Mouse (Mus musculus) MEL (cell line): ENCODE results near the gene Tmem214. TPM values are rescaled to one million over a fixed set of nuclear protein-coding genes. Genes with fewer than 3 reads are reported as not detected.

Source experiments
- DNase-seq: peaks from one replicate; pipeline ENCODE4 v3.0.0; 2011; ENCODE audit warnings: low read depth, low spot score
- H3K27ac ChIP-seq: 2 replicates; pipeline ENCODE4 v1.5.1; 2012; ENCODE audit warnings: low read depth, mild to moderate bottlenecking, control low read depth, low read length, moderate library complexity; ENCODE audit not compliant: control insufficient read depth
- H3K27me3 ChIP-seq, 2 experiments: fragments of 150-350 bp in 1 of 2; sonication (generic) in 1 of 2; 2 replicates each; pipeline ENCODE4 v1.6.1; 2012; ENCODE audit warnings: low read length in 2 of 2, mild to moderate bottlenecking in 2 of 2, improper control_type of control experiment in 1 of 2, moderate library complexity in 1 of 2; ENCODE audit not compliant: insufficient read depth in 2 of 2, control insufficient read depth in 1 of 2
- H3K36me3 ChIP-seq, 2 experiments: 2 replicates each; pipeline ENCODE4 v1.6.1; 2012 to 2014; ENCODE audit warnings: low read length in 2 of 2, improper control_type of control experiment in 1 of 2, inconsistent platforms in 1 of 2, mild to moderate bottlenecking in 1 of 2; ENCODE audit not compliant: insufficient read depth in 2 of 2, control insufficient read depth in 1 of 2
- H3K4me1 ChIP-seq, 2 experiments: fragments of 150-350 bp in 1 of 2; sonication (generic) in 1 of 2; 2 replicates each; pipeline ENCODE4 v1.6.1; 2012; ENCODE audit warnings: low read length in 2 of 2, improper control_type of control experiment in 1 of 2, mild to moderate bottlenecking in 1 of 2; ENCODE audit not compliant: insufficient read depth in 2 of 2, control insufficient read depth in 1 of 2
- H3K4me3 ChIP-seq, 2 experiments: fragments of 150-350 bp in 1 of 2; sonication (generic) in 1 of 2; 2 replicates each; pipeline ENCODE4 v1.5.1; 2012; ENCODE audit warnings: low read depth in 2 of 2, low read length in 2 of 2, mild to moderate bottlenecking in 2 of 2, moderate library complexity in 2 of 2, control low read depth in 1 of 2, improper control_type of control experiment in 1 of 2; ENCODE audit not compliant: control insufficient read depth in 1 of 2, insufficient read depth in 1 of 2
- H3K79me2 ChIP-seq: 2 replicates; pipeline ENCODE4 v1.6.1; 2012; ENCODE audit warnings: mild to moderate bottlenecking, low read length, moderate library complexity; ENCODE audit not compliant: control insufficient read depth, poor library complexity, insufficient read depth
- H3K9ac ChIP-seq: 2 replicates; pipeline ENCODE4 v1.6.1; 2012; ENCODE audit warnings: low read depth, mild to moderate bottlenecking, control low read depth, low read length, moderate library complexity; ENCODE audit not compliant: control insufficient read depth, poor library complexity, severe bottlenecking
- H3K9me3 ChIP-seq: fragments of 150-350 bp; sonication (generic); replicated peaks from 2 replicates; pipeline ENCODE4 v1.6.1; 2012; ENCODE audit warnings: mild to moderate bottlenecking, low read length, improper control_type of control experiment, moderate library complexity; ENCODE audit not compliant: insufficient read depth
- BHLHE40 ChIP-seq: IDR thresholded peaks from 2 replicates; pipeline ENCODE4 v1.6.1; 2012; ENCODE audit warnings: low read depth, mild to moderate bottlenecking, inconsistent platforms, low read length, improper control_type of control experiment, borderline replicate concordance
- CHD1 ChIP-seq: IDR thresholded peaks from 2 replicates; pipeline ENCODE4 v1.6.1; 2012; ENCODE audit warnings: low read depth, mild to moderate bottlenecking, inconsistent platforms, low read length, improper control_type of control experiment
- CHD2 ChIP-seq: IDR thresholded peaks from 2 replicates; pipeline ENCODE4 v1.6.1; 2011; ENCODE audit warnings: low read length, improper control_type of control experiment
- CTCF ChIP-seq, 3 experiments: IDR thresholded peaks in 2 of 3; conservative IDR thresholded peaks in 1 of 3; 2 replicates each; pipeline ENCODE4 v1.5.1; 2011 to 2012; ENCODE audit warnings: low read length in 3 of 3, low read depth in 2 of 3, mild to moderate bottlenecking in 2 of 3, improper control_type of control experiment in 1 of 3, inconsistent platforms in 1 of 3, mixed read lengths in 1 of 3, moderate library complexity in 1 of 3; ENCODE audit not compliant: control insufficient read depth in 1 of 3, insufficient read depth in 1 of 3, poor library complexity in 1 of 3, severe bottlenecking in 1 of 3
- E2F4 ChIP-seq: IDR thresholded peaks from 2 replicates; pipeline ENCODE4 v1.6.1; 2011; ENCODE audit warnings: low read depth, low read length, improper control_type of control experiment, borderline replicate concordance
- ELF1 ChIP-seq: IDR thresholded peaks from 2 replicates; pipeline ENCODE4 v1.6.1; 2014; ENCODE audit warnings: low read depth, mild to moderate bottlenecking, inconsistent platforms, low read length, improper control_type of control experiment, moderate library complexity
- EP300 ChIP-seq, 2 experiments: IDR thresholded peaks; 2 replicates each; pipeline ENCODE4 v1.6.1; 2011; ENCODE audit warnings: improper control_type of control experiment in 2 of 2, low read length in 2 of 2, low read depth in 1 of 2, mild to moderate bottlenecking in 1 of 2
- ETS1 ChIP-seq: IDR thresholded peaks from 2 replicates; pipeline ENCODE4 v1.6.1; 2012; ENCODE audit warnings: low read depth, mild to moderate bottlenecking, inconsistent platforms, low read length, improper control_type of control experiment, moderate library complexity
- GABPA ChIP-seq: IDR thresholded peaks from 2 replicates; pipeline ENCODE4 v1.6.1; 2012; ENCODE audit warnings: low read depth, mild to moderate bottlenecking, inconsistent platforms, low read length, improper control_type of control experiment, moderate library complexity
- GATA1 ChIP-seq: IDR thresholded peaks from 2 replicates; pipeline ENCODE4 v1.6.1; 2011; ENCODE audit warnings: low read depth, low read length, improper control_type of control experiment
- HCFC1 ChIP-seq: IDR thresholded peaks from 2 replicates; pipeline ENCODE4 v1.6.1; 2012; ENCODE audit warnings: low read depth, mild to moderate bottlenecking, inconsistent platforms, low read length, improper control_type of control experiment, moderate library complexity
- JUND ChIP-seq: IDR thresholded peaks from 2 replicates; pipeline ENCODE4 v1.6.1; 2011; ENCODE audit warnings: low read depth, mild to moderate bottlenecking, improper control_type of control experiment, low read length
- KAT2A ChIP-seq: conservative IDR thresholded peaks from 2 replicates; pipeline ENCODE4 v1.6.1; 2012; ENCODE audit warnings: low read depth, low read length, improper control_type of control experiment, inconsistent platforms
- MAFK ChIP-seq: IDR thresholded peaks from 2 replicates; pipeline ENCODE4 v1.6.1; 2011; ENCODE audit warnings: low read depth, mild to moderate bottlenecking, low read length, improper control_type of control experiment, borderline replicate concordance
- MAX ChIP-seq: IDR thresholded peaks from 2 replicates; pipeline ENCODE4 v1.6.1; 2011; ENCODE audit warnings: low read length, improper control_type of control experiment
- MAZ ChIP-seq: IDR thresholded peaks from 2 replicates; pipeline ENCODE4 v1.6.1; 2012; ENCODE audit warnings: low read depth, mild to moderate bottlenecking, inconsistent platforms, low read length, improper control_type of control experiment
- MEF2A ChIP-seq: IDR thresholded peaks from 2 replicates; pipeline ENCODE4 v1.6.1; 2014; ENCODE audit warnings: low read depth, mild to moderate bottlenecking, inconsistent platforms, low read length, improper control_type of control experiment; ENCODE audit not compliant: poor library complexity, insufficient replicate concordance, severe bottlenecking; ENCODE audit errors: extremely low read depth
- MXI1 ChIP-seq: IDR thresholded peaks from 2 replicates; pipeline ENCODE4 v1.6.1; 2011; ENCODE audit warnings: mild to moderate bottlenecking, low read depth, low read length, improper control_type of control experiment
- MYB ChIP-seq: IDR thresholded peaks from 2 replicates; pipeline ENCODE4 v1.6.1; 2011; ENCODE audit warnings: mild to moderate bottlenecking, low read depth, low read length, improper control_type of control experiment
- MYC ChIP-seq: IDR thresholded peaks from 2 replicates; pipeline ENCODE4 v1.6.1; 2011; ENCODE audit warnings: low read depth, mild to moderate bottlenecking, low read length, improper control_type of control experiment, moderate library complexity
- NELFE ChIP-seq: IDR thresholded peaks from 2 replicates; pipeline ENCODE4 v1.6.1; 2011; ENCODE audit warnings: low read depth, low read length, improper control_type of control experiment
- NRF1 ChIP-seq: IDR thresholded peaks from 2 replicates; pipeline ENCODE4 v1.6.1; 2014; ENCODE audit warnings: low read depth, mild to moderate bottlenecking, inconsistent platforms, low read length, improper control_type of control experiment, moderate library complexity; ENCODE audit not compliant: poor library complexity, insufficient read depth, severe bottlenecking
- POLR2AphosphoS5 ChIP-seq: IDR thresholded peaks from 2 replicates; pipeline ENCODE4 v1.6.1; 2012; ENCODE audit warnings: low read depth, borderline replicate concordance, mild to moderate bottlenecking, inconsistent platforms, low read length, moderate library complexity, mixed read lengths
- RAD21 ChIP-seq: IDR thresholded peaks from 2 replicates; pipeline ENCODE4 v1.6.1; 2011; ENCODE audit warnings: mild to moderate bottlenecking, low read depth, low read length, improper control_type of control experiment
- RCOR1 ChIP-seq: IDR thresholded peaks from 2 replicates; pipeline ENCODE4 v1.6.1; 2012; ENCODE audit warnings: low read depth, mild to moderate bottlenecking, inconsistent platforms, low read length, improper control_type of control experiment
- SMC3 ChIP-seq: IDR thresholded peaks from 2 replicates; pipeline ENCODE4 v1.6.1; 2011; ENCODE audit warnings: low read depth, low read length, improper control_type of control experiment
- TAL1 ChIP-seq: IDR thresholded peaks from 2 replicates; pipeline ENCODE4 v1.6.1; 2012; ENCODE audit warnings: mild to moderate bottlenecking, inconsistent platforms, low read length, moderate library complexity, mixed read lengths
- TBP ChIP-seq: IDR thresholded peaks from 2 replicates; pipeline ENCODE4 v1.8.0; 2011; ENCODE audit warnings: low read depth, low read length, improper control_type of control experiment
- TCF12 ChIP-seq: IDR thresholded peaks from 2 replicates; pipeline ENCODE4 v1.6.1; 2014; ENCODE audit warnings: low read depth, mild to moderate bottlenecking, inconsistent platforms, low read length, improper control_type of control experiment, moderate library complexity
- UBTF ChIP-seq: IDR thresholded peaks from 2 replicates; pipeline ENCODE4 v1.6.1; 2012; ENCODE audit warnings: low read depth, mild to moderate bottlenecking, inconsistent platforms, low read length, improper control_type of control experiment, moderate library complexity, borderline replicate concordance; ENCODE audit not compliant: insufficient read depth
- USF1 ChIP-seq: IDR thresholded peaks from 2 replicates; pipeline ENCODE4 v1.6.1; 2014; ENCODE audit warnings: low read depth, mild to moderate bottlenecking, inconsistent platforms, low read length, improper control_type of control experiment, moderate library complexity
- ZC3H11A ChIP-seq: IDR thresholded peaks from 2 replicates; pipeline ENCODE4 v1.6.1; 2012; ENCODE audit warnings: low read depth, mild to moderate bottlenecking, inconsistent platforms, low read length, improper control_type of control experiment
- ZKSCAN1 ChIP-seq: IDR thresholded peaks from 2 replicates; pipeline ENCODE4 v1.6.1; 2012; ENCODE audit warnings: low read depth, mild to moderate bottlenecking, inconsistent platforms, low read length, improper control_type of control experiment, moderate library complexity
- ZMIZ1 ChIP-seq: IDR thresholded peaks from 2 replicates; pipeline ENCODE4 v1.6.1; 2012; ENCODE audit warnings: low read depth, mild to moderate bottlenecking, inconsistent platforms, low read length, improper control_type of control experiment, moderate library complexity
- ZNF384 ChIP-seq: IDR thresholded peaks from 2 replicates; pipeline ENCODE4 v1.6.1; 2012; ENCODE audit warnings: low read depth, mild to moderate bottlenecking, inconsistent platforms, low read length, improper control_type of control experiment
- polyA plus RNA-seq, 2 experiments: library from polyadenylated mRNA; stranded (reverse) in 1 of 2; unstranded in 1 of 2; fragments of >175 nt in 1 of 2; fragments of >200 nt in 1 of 2; gene quantifications; 2 replicates each; pipeline versions ENCODE4 v1.2.1 to v1.2.4; 2012; ENCODE audit warnings: low replicate concordance in 2 of 2, low read depth in 1 of 2; ENCODE audit not compliant: insufficient read length in 2 of 2, insufficient read depth in 1 of 2, missing spikeins in 1 of 2
- total RNA-seq: library from RNA; depleted of rRNA; stranded (reverse); fragments of 300-350 nt; gene quantifications from 2 replicates; pipeline ENCODE4 v1.2.3, GENCODE M21; 2012

Tmem214 gene
- total and polyA plus RNA-seq, 3 experiments, result 50.5 to 170 (median 101) TPM

- Histone ChIP-seq H3K27ac (peak within 1 kb of the TSS; percentile 81), H3K4me3 (peak within 1 kb of the TSS; percentile 74 to 89), H3K79me2 (peaks cover 14% of the 10 kb centered on the region), H3K36me3 (peaks cover 0 to 6% of the 10 kb centered on the region in 2 experiments; a peak in 2 of 4 replicates), H3K9me3 (no peaks in the 10 kb centered on the region), H3K4me1 (peaks cover 7 to 15% of the 10 kb centered on the region in 2 experiments), H3K9ac (peak within 1 kb of the TSS; percentile 69), H3K27me3 (no peaks in the 10 kb centered on the region)
- DNase-seq, result peak; percentile 99
- no peak for TF ChIP-seq GABPA
- peak; percentile 64 for TF ChIP-seq TCF12
- peak; percentile 80 for TF ChIP-seq GATA1
- TF ChIP-seq RAD21, result no peak; the same call in 1 of the 2 replicates
- TF ChIP-seq MXI1, result peak; percentile 86; the same call in 1 of the 2 replicates
- peak; percentile 90; the same call in 1 of the 2 replicates for TF ChIP-seq POLR2AphosphoS5
- peak; percentile 96; the same call in 1 of the 2 replicates for TF ChIP-seq CHD1
- TF ChIP-seq USF1, result peak; percentile 99
- peak; percentile 96 for TF ChIP-seq TBP
- TF ChIP-seq ZC3H11A, result no peak
- peak; percentile 49 for TF ChIP-seq SMC3
- peak; percentile 92 for TF ChIP-seq MAZ
- TF ChIP-seq MYB, result no peak
- TF ChIP-seq ZKSCAN1, result peak; percentile 92
- TF ChIP-seq ELF1, result peak; percentile 71
- peak; percentile 93 for TF ChIP-seq NELFE
- no peak for TF ChIP-seq CHD2
- TF ChIP-seq KAT2A, result peak; percentile 54; the same call in 1 of the 2 replicates
- peak; percentile 74 for TF ChIP-seq MAX
- 0 out of 2 replicates have a peak, but pooled peaks have one; percentile 43 for TF ChIP-seq E2F4
- peak; percentile 31 to 48; a peak in 2 of 4 replicates for TF ChIP-seq EP300 (IDR thresholded peaks at IDR 0.05; ENCODE audit: low read depth in 1 of 2, low read length in 2 of 2)
- no peak for TF ChIP-seq TAL1
- peak; percentile 73 for TF ChIP-seq HCFC1
- peak; percentile 81 to 99 (median 89) for TF ChIP-seq CTCF (IDR thresholded peaks at IDR 0.05 in 2 of 3, conservative IDR thresholded peaks at IDR 0.05 in 1 of 3; ENCODE audit: control insufficient read depth in 1 of 3, insufficient read depth in 1 of 3, low read depth in 2 of 3, low read length in 3 of 3, poor library complexity in 1 of 3, severe bottlenecking in 1 of 3)
- peak; percentile 89 for TF ChIP-seq MYC
- peak; percentile 90 for TF ChIP-seq BHLHE40
- TF ChIP-seq MAFK, result no peak
- no peak for TF ChIP-seq NRF1
- TF ChIP-seq ETS1, result peak; percentile 61; the same call in 1 of the 2 replicates
- 0 out of 2 replicates have a peak, but pooled peaks have one; percentile 80 for TF ChIP-seq UBTF
- TF ChIP-seq ZNF384, result peak; percentile 67
- 0 out of 2 replicates have a peak, but pooled peaks have one; percentile 54 for TF ChIP-seq JUND
- peak; percentile 98 for TF ChIP-seq ZMIZ1
- no peak for TF ChIP-seq MEF2A
- TF ChIP-seq RCOR1, result no peak; the same call in none of the 2 replicates
These were observed 53.6 kb downstream of the Tmem214 start, which contains the start of gene Khk for GRCm38 (mm10) chr5:30921256-30922033. Gene Khk, plus strand, starts transcription at chr5:30921431.
